Mouse (Mus musculus): ENCODE measurements around the gene Tspan18.

Tspan18 gene

DNA sequence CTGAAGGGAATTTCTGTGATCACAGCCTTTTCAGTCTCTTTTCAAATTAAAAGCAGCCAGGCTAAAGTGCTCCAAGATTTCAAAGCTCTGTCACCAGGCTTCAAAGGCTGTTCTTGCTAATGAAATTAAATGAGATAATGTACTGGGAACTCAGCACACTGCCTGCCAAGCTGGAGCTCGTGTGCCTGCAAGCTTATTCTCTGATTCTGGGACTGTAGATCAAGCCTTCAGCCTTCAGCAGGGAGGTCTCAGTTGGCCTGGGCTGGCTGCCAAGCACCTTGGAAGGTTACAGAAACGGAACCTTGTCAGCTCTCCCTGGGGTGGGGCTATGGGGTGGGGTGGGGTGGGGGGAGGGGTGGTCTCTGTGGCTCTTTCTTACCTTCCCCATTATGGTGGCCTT is 171.0 kb downstream of the Tspan18 start:
- in situ Hi-C loops (cut with MseI, MboI), result no loop called here

DNA sequence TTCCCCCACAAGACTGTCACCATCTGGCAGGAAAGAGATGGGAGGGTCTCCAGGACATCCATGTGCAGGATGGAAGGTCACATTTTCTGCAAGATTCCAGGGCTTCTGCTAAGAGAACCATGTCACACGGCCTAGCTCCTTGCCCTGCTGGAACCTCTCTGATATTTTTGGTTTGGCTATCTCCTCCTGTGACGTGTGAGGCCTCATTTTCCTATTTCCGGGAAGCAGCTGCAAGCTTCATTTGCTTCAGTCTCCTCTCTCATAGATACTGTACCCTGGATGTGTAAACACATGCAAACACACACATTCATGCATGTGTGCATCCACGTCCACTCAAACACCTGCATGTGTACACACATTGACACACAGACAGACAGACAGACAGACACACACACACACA is 171.5 kb downstream of the Tspan18 start:
- in situ Hi-C loops (cut with MseI, MboI), result no loop called here

GRCm38 (mm10) chr2:93161914-93162664 is 172.2 kb downstream of the Tspan18 start:
- in situ Hi-C loops (cut with MseI, MboI), result no loop called here

DNA sequence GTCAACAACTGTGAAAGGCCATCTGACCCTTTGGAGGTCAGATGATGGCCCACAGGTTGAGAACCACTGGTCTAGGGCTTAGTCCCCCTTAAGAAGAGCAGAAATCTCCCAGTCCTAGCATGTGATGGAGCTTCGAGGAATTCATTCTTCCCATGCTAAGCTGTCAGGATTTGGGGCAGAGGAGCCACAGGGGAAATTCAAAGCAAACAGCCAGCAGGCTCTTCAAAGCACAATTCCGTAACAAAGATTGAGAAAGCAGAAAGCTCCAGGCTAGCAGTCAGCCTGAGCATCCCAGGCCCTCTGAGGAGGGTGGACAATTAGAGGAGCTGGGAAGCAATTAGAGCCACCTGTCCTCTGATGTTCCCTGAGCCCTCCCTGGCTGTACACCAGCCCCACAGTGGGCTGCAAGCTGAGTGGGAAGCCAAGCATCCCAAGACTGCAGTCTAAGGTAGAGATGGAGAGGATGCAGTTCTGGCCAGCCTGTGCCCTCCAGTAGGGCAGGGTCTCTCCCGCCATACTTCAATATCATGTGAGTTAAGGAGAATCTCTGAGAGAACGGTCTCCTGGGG is 173.8 kb downstream of the Tspan18 start:
- in situ Hi-C loops (cut with MseI, MboI), result no loop called here

GRCm38 (mm10) chr2:93154486-93155032 is 179.7 kb downstream of the Tspan18 start:
- in situ Hi-C loops (cut with MseI, MboI), result no loop called here

- in situ Hi-C loops (cut with MseI, MboI), result no loop called here
Measured at GRCm38 (mm10) chr2:93153833-93154232, 180.5 kb downstream of the Tspan18 start.

DNA sequence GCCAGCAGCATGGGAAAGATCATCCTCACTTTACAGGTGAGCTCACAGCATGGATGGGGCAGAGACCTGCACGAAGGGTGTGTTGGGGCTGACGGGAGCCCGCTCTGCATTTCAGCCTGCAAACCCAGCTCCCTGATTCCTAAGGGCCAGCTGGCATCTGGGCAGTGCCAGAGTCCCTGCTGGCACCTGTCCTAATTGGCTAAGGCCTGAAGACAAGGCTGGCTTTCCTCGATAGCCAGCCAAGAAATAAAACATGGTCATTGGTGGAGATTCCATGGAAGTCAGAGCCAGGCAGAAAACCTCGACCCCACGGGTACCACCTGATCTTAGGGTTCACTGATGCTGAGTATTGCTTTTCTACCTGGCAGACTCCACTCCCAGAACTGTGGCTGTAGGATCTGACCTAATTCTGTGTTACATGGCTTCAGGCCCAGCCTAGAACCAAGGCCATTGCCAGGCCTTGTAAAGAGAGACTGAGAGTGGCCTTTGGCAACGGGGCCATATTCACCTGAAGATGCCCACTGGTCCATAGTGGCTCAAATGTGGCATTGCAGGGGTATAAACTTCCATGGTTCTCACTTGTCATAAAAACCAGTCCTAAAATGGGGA is 181.3 kb downstream of the Tspan18 start:
- in situ Hi-C loops (cut with MseI, MboI), result no loop called here

DNA sequence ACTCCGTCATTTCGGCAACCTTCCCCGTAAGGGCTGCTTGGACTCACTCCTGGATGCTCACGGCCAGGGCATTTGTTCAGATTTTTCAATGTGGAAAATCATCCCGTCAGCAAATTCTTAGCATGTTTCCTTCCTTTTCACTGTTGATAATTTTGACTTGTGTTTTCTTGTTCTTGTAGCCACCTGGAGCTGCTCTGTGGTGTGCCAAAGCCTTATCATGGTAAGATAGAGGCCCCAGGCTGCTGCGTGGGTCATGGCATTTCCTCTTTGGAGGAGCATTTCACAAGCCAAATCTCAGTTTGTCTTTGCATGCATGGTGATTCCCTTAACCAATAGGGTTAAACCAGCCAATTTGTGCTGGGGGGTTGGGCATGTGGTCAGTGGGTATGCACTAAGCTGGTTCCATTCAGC is 182.1 kb downstream of the Tspan18 start:
- in situ Hi-C loops (cut with MseI, MboI), result no loop called here
